Mouse (Mus musculus): ENCODE data around the gene Frzb. TPM values are rescaled to one million over a fixed set of nuclear protein-coding genes. Genes with fewer than 3 reads are reported as not detected.

The Frzb gene
- total RNA-seq, 2 experiments from 2014 or later, result 5.4 to 6.0 TPM

Other genes with a start within 250 kb of the Frzb start
- gene Prdx6b, start 155.2 kb downstream of the Frzb start, total RNA-seq (2021), result not detected
- 10 to 100 TPM; 38.6 to 42.3 TPM for gene Dnajc10, start 132.2 kb downstream of the Frzb start, total RNA-seq (2021)
- 10 to 100 TPM; 69.9 to 72.2 TPM for gene Nckap1, start 133.8 kb upstream of the Frzb start, total RNA-seq (2021)
- gene Dusp19, start 169.4 kb upstream of the Frzb start, total RNA-seq (2021), result 1 to 10 TPM; 7.5 to 9.5 TPM
- gene Nup35, start 169.6 kb upstream of the Frzb start, total RNA-seq (2021), result 1 to 10 TPM; 6.6 to 7.6 TPM